Mouse (Mus musculus): ENCODE measurements around the gene Wasf2. TPM values are rescaled to one million over a fixed set of nuclear protein-coding genes. Genes with fewer than 3 reads are reported as not detected.

Wasf2 gene
- total and polyA plus RNA-seq, 3 experiments = 14.9 to 59.5 (median 21.7) TPM

- DNase-seq (ENCODE audit: extremely low read depth) = no peak
- Histone ChIP-seq H3K9me3 (replicated peaks; ENCODE audit: low read length) (no peaks in the 10 kb centered on the region), H3K4me1 (ENCODE audit: control insufficient read depth in 1 of 2, insufficient read depth in 2 of 2) (peaks cover 10 to 14% of the 10 kb centered on the region in 2 experiments), H3K27me3 (replicated peaks) (peaks cover 50% of the 10 kb centered on the region), H3K9ac (ENCODE audit: insufficient read depth, low read depth) (no peak overlapping the region), H3K27ac (ENCODE audit: insufficient read depth, low read depth) (no peak overlapping the region), H3K79me2 (replicated peaks; ENCODE audit: control insufficient read depth, extremely low read depth, insufficient read depth, poor library complexity, severe bottlenecking) (no peaks in the 10 kb centered on the region), H3K4me2 (ENCODE audit: insufficient read depth, low read depth, poor library complexity, severe bottlenecking) (no peak overlapping the region), H3K4me3 (replicated peaks in 1 of 3; ENCODE audit: low read depth in 2 of 3, low read length in 2 of 3, poor library complexity in 1 of 3) (no peak overlapping the region), H3K36me3 (replicated peaks in 1 of 2; ENCODE audit: control insufficient read depth in 1 of 2, insufficient read depth in 1 of 2, low read length in 1 of 2) (no peaks in the 10 kb centered on the region)
- TF ChIP-seq MEF2A (IDR thresholded peaks at IDR 0.05; ENCODE audit: borderline replicate concordance, low read depth, low read length) (no peak), EP300 (IDR thresholded peaks at IDR 0.05; ENCODE audit: low read length) (no peak)
- in situ Hi-C loops (cut with MboI; ENCODE audit: low pct_ligation_motif_present, low pct_unique_long_range_greater_than_20kb, low sequenced_read_pairs) = loop anchor here (5.0 kb wide), 1 partner anchor 91 kb away; no protein-coding TSS in a partner anchor
- dilution Hi-C loops (cut with MboI; ENCODE audit: extremely low pct_ligation_motif_present, extremely low pct_unique_long_range_greater_than_20kb, low sequenced_read_pairs) = no loop called here
Observed at GRCm38 (mm10) chr4:133210788-133211390, 80.6 kb downstream of the Wasf2 start.

- in situ Hi-C loops (cut with MboI; ENCODE audit: low pct_ligation_motif_present, low pct_unique_long_range_greater_than_20kb, low sequenced_read_pairs) = loop anchor here (5.0 kb wide), 1 partner anchor 90 kb away; no protein-coding TSS in a partner anchor
- dilution Hi-C loops (cut with MboI; ENCODE audit: extremely low pct_ligation_motif_present, extremely low pct_unique_long_range_greater_than_20kb, low sequenced_read_pairs) = no loop called here
Observed at GRCm38 (mm10) chr4:133211751-133212561, 81.7 kb downstream of the Wasf2 start, which contains the start of the genes Cd164l2 and Gpr3. Gene Cd164l2 (plus strand): TSS chr4:133212131. Gene Gpr3 (minus strand): TSS chr4:133212536.

GRCm38 (mm10) chr4:133212562-133213267, 82.4 kb downstream of the Wasf2 start:
- dilution Hi-C loops (cut with MboI; ENCODE audit: extremely low pct_ligation_motif_present, extremely low pct_unique_long_range_greater_than_20kb, low sequenced_read_pairs) (no loop called here), in situ Hi-C loops (cut with MboI; ENCODE audit: low pct_ligation_motif_present, low pct_unique_long_range_greater_than_20kb, low sequenced_read_pairs) (loop anchor here (5.0 kb wide), 1 partner anchor 90 kb away; no protein-coding TSS in a partner anchor)
- DNase-seq (ENCODE audit: extremely low read depth) = peak; percentile 63
- Histone ChIP-seq H3K9ac (ENCODE audit: insufficient read depth, low read depth) (no peak overlapping the region; the same call in 1 of the 2 replicates), H3K79me2 (replicated peaks; ENCODE audit: control insufficient read depth, extremely low read depth, insufficient read depth, poor library complexity, severe bottlenecking) (no peaks in the 10 kb centered on the region), H3K4me1 (ENCODE audit: control insufficient read depth in 1 of 2, insufficient read depth in 2 of 2) (peaks cover 11 to 19% of the 10 kb centered on the region in 2 experiments), H3K27me3 (replicated peaks) (peaks cover 50% of the 10 kb centered on the region), H3K27ac (ENCODE audit: insufficient read depth, low read depth) (no peak overlapping the region), H3K36me3 (replicated peaks in 1 of 2; ENCODE audit: control insufficient read depth in 1 of 2, insufficient read depth in 1 of 2, low read length in 1 of 2) (no peaks in the 10 kb centered on the region), H3K4me3 (replicated peaks in 1 of 3; ENCODE audit: low read depth in 2 of 3, low read length in 2 of 3, poor library complexity in 1 of 3) (peak overlapping the region in 2 of 3 experiments; percentile 49 to 57), H3K9me3 (replicated peaks; ENCODE audit: low read length) (no peaks in the 10 kb centered on the region), H3K4me2 (ENCODE audit: insufficient read depth, low read depth, poor library complexity, severe bottlenecking) (peak overlapping the region; percentile 62)
- TF ChIP-seq NELFE (IDR thresholded peaks at IDR 0.05; ENCODE audit: low read depth, low read length) (no peak), MAFK (IDR thresholded peaks at IDR 0.05; ENCODE audit: insufficient replicate concordance, low read length) (no peak), UBTF (IDR thresholded peaks at IDR 0.05; ENCODE audit: low read depth, low read length) (no peak), NRF1 (IDR thresholded peaks at IDR 0.05; ENCODE audit: low read depth, low read length) (peak; percentile 66), ELF1 (IDR thresholded peaks at IDR 0.05; ENCODE audit: low read depth, low read length) (no peak), EP300 (IDR thresholded peaks at IDR 0.05; ENCODE audit: low read length) (no peak), ZMIZ1 (IDR thresholded peaks at IDR 0.05; ENCODE audit: low read depth, low read length) (no peak), ZNF384 (IDR thresholded peaks at IDR 0.05; ENCODE audit: low read depth, low read length) (no peak), PAX5 (IDR thresholded peaks at IDR 0.05; ENCODE audit: low read length) (no peak), SMC3 (IDR thresholded peaks at IDR 0.05; ENCODE audit: low read depth, low read length) (peak; percentile 34), ZKSCAN1 (IDR thresholded peaks at IDR 0.05; ENCODE audit: borderline replicate concordance, low read depth, low read length) (no peak), SIN3A (IDR thresholded peaks at IDR 0.05; ENCODE audit: low read length) (peak; percentile 30), RCOR1 (conservative IDR thresholded peaks at IDR 0.05; ENCODE audit: low read depth, low read length) (no peak), ETS1 (conservative IDR thresholded peaks at IDR 0.05; ENCODE audit: low read depth, low read length) (no peak), POLR2AphosphoS2 (IDR thresholded peaks at IDR 0.05; ENCODE audit: low read depth, low read length) (no peak), CHD1 (IDR thresholded peaks at IDR 0.05; ENCODE audit: low read depth, low read length) (no peak), JUN (IDR thresholded peaks at IDR 0.05; ENCODE audit: insufficient read depth, low read depth, low read length) (no peak)

More at GRCm38 (mm10) chr4:133211751-133212561, 81.7 kb downstream of the Wasf2 start, which contains the start of the genes Cd164l2 and Gpr3:
- Histone ChIP-seq H3K9me3 (replicated peaks; ENCODE audit: low read length) (no peaks in the 10 kb centered on the region), H3K27me3 (replicated peaks) (peaks cover 50% of the 10 kb centered on the region), H3K27ac (ENCODE audit: insufficient read depth, low read depth) (no peak within 1 kb of the TSS), H3K4me1 (ENCODE audit: control insufficient read depth in 1 of 2, insufficient read depth in 2 of 2) (peaks cover 10 to 14% of the 10 kb centered on the region in 2 experiments), H3K4me3 (replicated peaks in 1 of 3; ENCODE audit: low read depth in 2 of 3, low read length in 2 of 3, poor library complexity in 1 of 3) (peak within 1 kb of the TSS; percentile 10 to 57 (median 49)), H3K9ac (ENCODE audit: insufficient read depth, low read depth) (peak within 1 kb of the TSS; percentile 4; the same call in 1 of the 2 replicates), H3K79me2 (replicated peaks; ENCODE audit: control insufficient read depth, extremely low read depth, insufficient read depth, poor library complexity, severe bottlenecking) (no peaks in the 10 kb centered on the region), H3K36me3 (replicated peaks in 1 of 2; ENCODE audit: control insufficient read depth in 1 of 2, insufficient read depth in 1 of 2, low read length in 1 of 2) (no peaks in the 10 kb centered on the region), H3K4me2 (ENCODE audit: insufficient read depth, low read depth, poor library complexity, severe bottlenecking) (peak within 1 kb of the TSS; percentile 62)
- DNase-seq (ENCODE audit: extremely low read depth) = no peak
- no peak for TF ChIP-seq ZNF384 (IDR thresholded peaks at IDR 0.05; ENCODE audit: low read depth, low read length)
- no peak for TF ChIP-seq NELFE (IDR thresholded peaks at IDR 0.05; ENCODE audit: low read depth, low read length)
- no peak for TF ChIP-seq BHLHE40 (IDR thresholded peaks at IDR 0.05; ENCODE audit: low read depth, low read length)
- no peak for TF ChIP-seq RAD21 (IDR thresholded peaks at IDR 0.05; ENCODE audit: low read depth, low read length)
- TF ChIP-seq E2F4 (IDR thresholded peaks at IDR 0.05; ENCODE audit: insufficient replicate concordance, low read depth, low read length) = no peak

All from CH12.LX (cell line).